Mouse (Mus musculus): ENCODE data around the gene Megf6. TPM values are rescaled to one million over a fixed set of nuclear protein-coding genes. Genes with fewer than 3 reads are reported as not detected.

The Megf6 gene
- total RNA-seq, 2 experiments from 2014 or later, result 18.0 to 19.6 TPM

DNA sequence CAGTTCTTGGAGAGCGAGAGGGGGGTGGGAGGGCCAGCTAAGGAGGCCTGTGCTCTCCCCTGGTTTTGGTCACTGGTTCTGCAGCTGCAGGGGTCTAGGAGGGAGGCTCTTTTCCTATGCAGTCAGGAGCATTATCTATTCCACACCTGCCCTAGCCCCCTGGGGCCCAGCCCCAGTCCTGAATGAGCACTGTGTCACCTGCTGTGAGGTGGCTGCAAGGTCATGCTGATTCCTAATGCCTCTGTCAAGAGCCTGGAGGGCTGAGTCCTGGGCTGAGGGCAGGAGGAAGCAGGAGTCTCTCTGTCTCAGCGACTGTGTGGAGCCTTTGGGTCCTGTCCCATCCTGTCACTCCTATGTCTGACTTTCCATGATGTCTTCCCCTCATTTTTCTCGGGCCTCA lies 39.3 kb downstream of the Megf6 start:
- DNase-seq (ENCODE audit: low spot score in 2 of 2), result no peak

DNA sequence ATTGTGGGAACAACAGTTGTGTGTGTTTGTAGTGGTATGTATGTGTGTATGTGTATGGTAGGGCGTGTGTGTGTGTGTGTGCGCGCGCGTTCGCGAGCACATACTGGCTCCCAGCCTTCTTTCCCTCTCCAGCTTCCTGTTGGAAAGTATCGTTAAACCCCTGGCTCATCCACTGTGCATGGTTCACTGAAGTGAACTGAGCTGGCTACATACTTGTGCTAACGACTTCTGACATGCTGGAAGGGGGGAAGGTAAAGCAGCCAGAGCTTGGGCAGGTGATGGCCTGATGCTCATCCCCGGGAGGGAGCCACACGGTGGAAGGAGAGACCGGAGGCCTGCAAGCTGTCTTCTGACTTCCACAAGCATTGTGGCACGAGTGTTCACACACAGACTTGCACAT lies 40.9 kb downstream of the Megf6 start:
- no peak for DNase-seq (ENCODE audit: low spot score in 2 of 2)

DNA sequence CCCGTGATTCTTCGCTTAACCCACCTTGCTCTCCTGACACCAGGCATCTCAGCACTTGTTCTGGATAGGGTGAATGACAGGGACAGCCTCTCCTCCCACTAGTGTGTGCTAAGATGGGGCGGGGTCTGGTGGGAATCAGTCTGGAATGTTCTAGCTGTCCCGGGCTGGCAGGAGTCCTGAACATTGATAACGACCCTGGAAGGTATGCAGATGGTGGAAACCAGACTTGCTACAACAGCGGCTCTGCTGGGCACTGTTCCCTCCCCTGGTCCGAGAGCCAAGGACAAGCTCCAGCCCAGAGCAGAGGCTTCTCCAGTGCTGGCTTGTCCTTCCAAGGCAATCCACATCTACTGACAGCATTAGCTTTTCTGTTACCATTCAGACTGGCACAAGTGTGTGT lies 43.1 kb downstream of the Megf6 start:
- no peak for DNase-seq (ENCODE audit: low spot score in 2 of 2)

DNA sequence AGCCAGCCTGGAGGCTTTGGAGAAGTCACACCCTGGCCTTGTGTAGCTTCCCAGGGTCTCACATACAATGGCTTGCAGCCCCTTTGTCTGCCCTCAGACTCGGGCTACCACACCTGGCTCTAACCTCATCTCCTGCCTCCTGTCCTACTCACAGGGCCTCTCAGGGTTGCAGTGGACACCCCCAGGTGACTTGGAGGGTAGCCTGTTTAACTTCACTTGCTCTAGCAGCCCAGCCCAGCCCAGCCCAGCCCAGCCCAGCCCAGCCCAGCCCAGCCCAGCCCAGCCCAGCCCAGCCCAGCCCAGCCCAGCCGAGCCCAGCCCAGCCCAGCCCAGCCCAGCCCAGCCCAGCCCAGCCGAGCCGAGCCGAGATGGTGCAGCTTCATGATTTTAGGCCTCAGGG lies 43.5 kb downstream of the Megf6 start:
- no peak for DNase-seq (ENCODE audit: low spot score in 2 of 2)

DNA sequence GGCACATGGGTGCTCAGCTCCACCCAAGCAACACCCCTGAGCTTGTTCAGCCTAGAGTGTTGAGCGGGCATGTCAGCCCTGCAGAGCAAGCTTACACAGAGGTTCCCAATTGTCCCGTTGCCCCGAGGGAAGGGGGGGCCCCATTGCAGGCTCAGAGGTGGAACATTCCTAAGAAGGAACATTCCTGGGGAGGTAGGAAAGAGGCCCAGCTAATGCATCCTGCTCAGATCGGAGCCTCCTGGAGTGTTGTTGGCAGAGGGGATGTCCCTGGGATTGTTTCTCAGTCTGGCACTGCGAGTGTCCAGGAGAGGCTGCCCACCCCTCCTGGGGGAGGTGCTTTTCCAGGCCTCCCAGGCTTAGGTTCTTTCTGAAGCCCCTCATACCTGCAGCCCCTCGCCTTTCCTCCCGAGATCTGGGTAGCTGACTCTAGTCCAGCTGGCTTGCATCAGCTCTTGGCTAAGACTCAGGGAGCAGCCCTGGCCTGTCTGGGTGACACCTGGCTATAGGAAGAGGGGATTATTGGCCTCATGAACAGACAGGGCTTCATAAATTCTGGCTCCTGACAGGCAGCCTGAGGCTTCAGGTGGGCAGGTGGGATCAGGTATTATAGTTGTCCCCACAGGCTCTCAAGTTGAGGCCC lies 47.3 kb downstream of the Megf6 start:
- DNase-seq (ENCODE audit: low spot score in 2 of 2), result no peak

DNA sequence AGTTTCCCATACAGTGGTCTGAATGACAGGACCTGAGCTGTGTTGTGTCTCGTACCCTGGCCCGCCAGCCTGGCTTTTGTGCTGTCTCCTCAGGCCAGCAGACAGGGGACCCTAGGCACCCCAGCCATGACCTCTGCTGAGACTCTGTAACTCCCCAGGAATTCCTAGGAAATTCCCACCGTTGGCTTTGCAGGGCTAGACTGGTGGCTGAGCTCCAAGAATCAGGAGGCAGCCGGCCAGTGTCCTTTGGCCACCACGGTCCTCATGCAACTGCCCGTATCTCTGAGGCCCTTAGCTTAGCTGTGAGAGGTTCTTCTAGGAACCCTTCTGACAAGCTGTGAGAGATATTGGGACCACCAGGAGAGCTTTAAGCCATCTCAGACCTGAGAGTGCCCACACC lies 52.2 kb downstream of the Megf6 start:
- DNase-seq (ENCODE audit: low spot score in 2 of 2), result no peak

DNA sequence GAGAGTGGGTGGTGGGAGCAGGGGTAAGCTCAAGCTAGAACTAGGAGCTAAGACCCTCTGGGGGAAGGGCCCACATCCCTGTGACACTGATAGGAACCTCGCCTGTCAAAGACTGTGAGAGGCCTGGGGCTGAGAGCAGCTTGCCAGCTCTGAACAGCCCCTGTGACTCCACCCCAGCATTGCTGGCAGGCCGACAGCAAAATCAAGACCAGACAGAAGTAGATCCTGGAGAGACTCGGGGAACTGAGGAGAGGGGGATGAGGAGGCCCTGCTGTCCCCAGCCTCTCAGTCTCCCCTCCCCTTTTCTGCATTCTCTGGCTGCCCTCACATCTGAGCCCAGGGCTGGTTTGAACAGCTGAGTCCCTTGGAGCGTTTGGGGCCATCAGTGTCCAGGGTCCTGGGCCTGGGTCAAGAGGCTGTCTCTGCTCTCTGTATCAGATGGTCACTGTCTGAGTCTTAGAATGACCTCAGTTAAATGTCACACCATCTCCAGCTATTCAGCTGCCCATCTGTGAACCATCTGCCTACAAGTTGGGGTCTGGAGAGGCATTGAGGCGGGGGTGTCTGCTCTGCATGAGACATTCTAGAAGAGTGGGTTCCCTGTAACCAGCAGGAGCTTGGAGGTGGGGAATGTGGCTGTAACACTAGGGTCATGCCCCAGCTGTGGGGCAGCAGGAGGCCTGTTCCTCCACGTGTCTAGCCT lies 53.9 kb downstream of the Megf6 start:
- no peak for DNase-seq (ENCODE audit: low spot score in 2 of 2)

DNA sequence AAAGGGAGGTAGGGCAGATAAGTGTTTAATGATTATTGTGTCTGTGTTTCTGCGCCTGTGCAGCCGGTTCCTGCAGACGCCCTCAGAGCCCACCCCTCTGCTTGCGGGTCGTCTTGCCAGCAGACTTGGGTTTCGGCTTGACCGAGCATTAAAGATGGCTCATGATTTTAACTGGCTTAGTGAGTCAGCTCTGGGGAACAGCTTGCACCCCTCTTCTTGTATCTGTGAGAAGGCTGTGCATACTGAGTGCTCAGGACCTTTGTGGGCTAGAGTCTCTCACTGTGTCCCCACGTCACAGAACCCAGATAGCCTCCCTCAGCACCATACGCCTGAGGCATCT lies 54.4 kb downstream of the Megf6 start:
- DNase-seq (ENCODE audit: low spot score in 2 of 2), result no peak

DNA sequence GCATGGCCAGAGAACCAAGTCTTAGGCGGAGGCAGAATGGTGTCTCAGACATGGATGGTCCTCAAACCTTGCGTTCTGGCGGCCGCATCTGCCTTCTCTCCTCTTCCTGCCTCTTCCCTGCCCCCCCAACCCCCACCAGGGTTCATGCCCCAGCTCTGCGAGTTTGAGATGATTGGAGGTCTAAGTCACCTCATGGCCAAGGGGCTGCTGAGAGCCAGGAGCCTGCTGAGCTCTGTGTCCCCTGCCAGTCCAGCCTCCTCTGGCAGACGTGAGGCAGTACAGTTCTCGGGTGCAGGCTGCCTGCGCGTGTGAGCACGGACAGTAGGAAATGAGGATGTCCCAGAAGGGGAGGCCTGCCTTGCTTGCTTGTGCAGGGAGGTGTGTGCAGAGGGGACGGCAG lies 56.1 kb downstream of the Megf6 start:
- no peak for DNase-seq (ENCODE audit: low spot score in 2 of 2)

DNA sequence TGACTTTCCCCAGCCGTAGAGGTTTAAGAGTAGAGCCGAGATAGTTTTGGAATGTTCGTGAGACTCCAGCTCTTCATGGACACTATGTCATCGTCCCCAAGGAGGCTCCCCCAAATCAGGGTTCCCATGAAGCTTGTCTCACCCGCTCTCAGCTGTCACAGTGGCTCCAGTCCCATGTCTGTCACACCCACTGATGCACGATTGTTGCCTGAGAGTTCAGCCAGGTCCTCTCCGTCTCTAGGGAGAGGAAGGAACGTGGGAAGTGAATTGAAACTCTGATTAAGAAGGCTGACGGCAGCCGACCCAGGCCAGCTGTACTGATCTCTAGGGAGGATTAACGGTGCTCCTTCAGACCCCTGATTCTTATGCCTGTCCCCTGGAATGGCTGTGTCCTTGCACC lies 57.8 kb downstream of the Megf6 start:
- no peak for DNase-seq (ENCODE audit: low spot score in 2 of 2)

DNA sequence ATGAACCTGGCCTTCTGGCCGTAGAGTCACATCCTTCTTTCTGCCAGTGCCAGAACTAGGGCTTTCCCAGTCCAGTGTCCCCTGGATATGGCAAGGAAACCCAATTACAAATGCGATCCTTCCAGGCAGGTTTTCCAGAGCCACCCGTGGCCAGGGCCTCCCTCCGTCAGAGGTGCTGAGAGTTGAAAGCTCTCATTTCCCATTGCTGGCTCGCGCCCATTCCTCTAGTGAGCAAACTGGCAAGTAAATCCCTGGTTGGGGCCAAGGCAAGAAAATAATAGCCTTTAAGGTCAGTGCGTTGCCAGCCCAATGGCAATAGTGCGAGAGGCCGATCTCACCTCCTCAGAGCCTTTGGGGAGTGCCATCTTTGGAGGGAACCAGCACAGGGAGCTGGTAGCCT lies 59.0 kb downstream of the Megf6 start:
- DNase-seq (ENCODE audit: low spot score in 2 of 2), result no peak

DNA sequence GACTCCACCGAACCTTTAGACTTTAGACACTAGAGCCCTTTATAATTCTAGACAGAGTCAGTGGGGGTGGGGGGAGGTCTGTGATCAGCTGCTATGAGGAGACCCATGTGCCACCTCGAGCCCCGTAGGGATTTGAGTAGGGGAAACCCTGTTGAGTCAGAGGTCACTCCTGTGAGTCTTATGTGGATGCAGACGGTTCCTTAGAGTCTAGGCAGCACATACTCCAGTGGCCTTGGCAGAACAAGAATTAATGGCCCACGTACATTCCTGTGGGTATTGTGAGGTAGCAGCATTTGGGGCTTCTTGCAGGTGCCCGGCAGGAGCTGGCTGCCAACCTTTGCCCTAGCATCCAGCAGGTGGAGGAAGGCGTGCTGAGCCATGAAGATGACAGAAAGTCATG lies 60.9 kb downstream of the Megf6 start:
- DNase-seq (ENCODE audit: low spot score in 2 of 2), result no peak

DNA sequence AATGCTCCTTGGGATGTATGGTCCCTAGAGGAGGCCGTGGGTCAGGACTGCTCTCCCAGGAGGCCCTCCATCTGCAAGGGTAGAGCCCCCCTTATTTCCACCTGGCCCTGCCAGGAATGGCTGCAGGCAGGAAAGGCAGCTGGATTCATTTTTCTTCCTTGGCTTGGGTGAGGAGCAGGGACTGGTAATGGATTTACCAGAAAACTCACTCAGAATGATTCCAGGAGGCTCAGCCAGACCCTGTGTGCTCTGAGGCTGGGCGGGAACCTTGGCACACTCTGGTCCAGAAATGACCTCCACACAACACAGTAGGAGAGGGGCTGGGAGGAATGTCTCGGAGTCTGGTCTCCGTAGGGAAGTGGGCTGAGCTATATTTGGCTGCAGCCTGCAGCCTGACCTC lies 61.8 kb downstream of the Megf6 start:
- no peak for DNase-seq (ENCODE audit: low spot score in 2 of 2)

DNA sequence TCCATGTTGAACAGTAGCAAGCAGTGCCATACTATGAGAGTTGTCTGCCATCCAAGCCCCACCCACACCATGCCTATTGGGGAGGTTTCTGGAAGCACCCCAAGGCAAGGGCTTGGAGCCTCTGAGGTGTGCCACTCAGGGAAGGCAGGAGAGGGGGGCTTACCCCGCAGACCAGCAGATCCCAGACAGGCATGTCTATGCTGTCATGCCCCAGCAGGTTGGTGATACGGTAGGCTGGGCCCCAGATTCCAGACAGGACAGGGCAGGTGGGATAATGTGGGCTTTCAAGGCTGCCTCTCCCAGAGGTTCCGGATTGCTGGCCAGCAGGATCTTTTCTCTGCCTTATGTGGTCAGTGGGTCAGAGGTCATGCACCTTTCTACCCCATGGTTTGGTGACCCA lies 65.5 kb downstream of the Megf6 start:
- no peak for DNase-seq (ENCODE audit: low spot score in 2 of 2)

DNA sequence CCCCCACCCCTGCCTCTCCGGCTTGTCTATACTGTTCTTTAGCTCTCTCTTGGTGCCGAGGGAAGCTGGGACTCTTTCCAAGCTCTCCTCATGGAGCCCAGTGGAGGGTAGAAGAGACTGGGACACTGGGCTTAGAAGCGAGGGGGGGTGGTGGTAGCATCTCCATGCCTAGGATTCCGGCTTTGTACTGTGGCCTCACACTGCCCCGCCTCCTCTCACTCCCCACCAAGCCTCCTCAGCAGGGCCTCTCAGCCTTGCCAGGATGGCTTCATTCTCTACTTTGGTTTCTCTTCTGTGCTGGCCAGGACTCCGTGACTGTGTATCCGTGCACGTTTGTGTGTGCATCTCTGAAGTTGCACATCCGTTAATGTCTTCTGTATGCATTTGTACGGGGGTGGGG lies 66.4 kb downstream of the Megf6 start:
- DNase-seq (ENCODE audit: low spot score in 2 of 2), result no peak

DNA sequence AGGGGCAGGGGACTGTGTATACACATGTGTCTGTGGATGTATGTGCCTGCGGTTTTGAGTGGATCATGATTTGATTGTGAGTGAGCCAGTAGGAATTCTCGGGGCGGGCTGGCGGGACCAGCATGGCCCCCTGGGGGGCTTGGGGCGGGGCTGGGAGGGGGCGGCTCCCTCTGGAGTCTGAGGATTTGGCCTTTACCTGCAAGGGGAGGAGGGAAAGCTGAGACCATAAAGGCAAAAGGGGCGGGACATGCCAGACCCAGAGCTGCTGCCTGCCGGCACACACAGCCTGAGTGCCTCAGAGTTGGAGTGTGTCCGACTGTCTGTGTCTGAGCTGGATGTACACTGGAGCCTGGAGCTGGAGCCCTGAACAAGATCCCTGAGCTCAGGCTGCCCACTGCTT lies 66.8 kb downstream of the Megf6 start:
- DNase-seq (ENCODE audit: low spot score in 2 of 2), result no peak

DNA sequence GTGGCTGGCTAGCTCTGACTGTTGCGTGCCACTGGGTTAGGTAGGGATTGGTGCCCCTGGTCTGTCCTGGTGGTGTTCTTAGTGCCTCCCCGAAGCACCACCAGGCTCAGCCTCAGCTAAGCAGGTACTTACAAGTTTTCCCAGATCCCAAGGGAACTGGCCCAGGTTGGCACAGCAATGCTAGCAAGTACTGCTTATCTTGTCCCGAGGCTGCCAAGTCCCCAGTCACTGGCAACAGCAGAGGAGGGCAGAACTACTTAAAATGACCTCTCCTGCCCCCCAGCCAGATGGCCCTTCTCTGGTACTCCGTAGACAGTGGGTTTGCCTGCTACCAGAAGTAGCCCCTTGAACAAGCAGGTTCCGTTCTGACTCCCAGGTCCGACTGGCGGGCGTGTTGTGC lies 68.7 kb downstream of the Megf6 start:
- no peak for DNase-seq (ENCODE audit: low spot score in 2 of 2)

DNA sequence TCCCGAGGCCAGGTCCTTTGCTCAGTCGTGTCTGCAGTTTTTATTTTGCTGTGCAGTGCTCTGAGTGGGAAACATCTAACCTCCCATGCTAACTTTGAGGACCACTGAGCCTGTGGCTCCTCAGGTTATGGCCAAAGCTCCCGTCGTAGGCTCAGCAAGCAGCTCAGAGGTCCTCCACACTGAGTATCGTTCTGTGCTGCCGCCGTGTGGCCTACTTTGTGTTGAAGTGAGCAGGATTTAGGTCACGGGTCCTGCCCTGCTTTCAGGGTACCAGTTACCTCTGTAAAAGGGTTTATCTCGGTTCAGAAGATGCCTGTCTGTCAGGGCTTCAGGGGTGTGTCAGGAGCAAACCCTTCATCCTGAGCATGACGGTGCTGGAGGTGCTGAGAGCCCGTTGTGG lies 70.1 kb downstream of the Megf6 start:
- DNase-seq (ENCODE audit: low spot score in 2 of 2), result no peak

DNA sequence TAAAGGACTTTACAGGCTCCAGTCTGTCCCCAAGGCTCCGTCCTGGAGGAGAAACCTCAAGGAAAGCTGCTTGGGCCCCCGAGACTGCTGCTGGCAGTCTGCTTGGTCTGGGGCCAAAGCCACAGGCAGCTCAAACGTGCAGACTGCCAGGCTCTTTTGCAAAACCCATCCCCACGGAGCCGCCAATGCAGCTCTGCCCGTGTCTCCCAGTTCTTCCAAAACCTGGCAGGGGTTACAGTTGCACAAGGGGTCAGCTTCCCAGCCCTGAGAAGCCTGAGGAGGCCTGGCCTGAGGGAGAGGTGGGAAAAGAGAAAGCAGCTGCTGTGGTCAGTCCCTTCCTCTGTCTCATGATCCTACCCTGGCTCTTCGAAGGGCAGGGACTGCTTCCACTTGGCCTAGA lies 74.8 kb downstream of the Megf6 start:
- DNase-seq (ENCODE audit: low spot score in 2 of 2), result no peak

DNA sequence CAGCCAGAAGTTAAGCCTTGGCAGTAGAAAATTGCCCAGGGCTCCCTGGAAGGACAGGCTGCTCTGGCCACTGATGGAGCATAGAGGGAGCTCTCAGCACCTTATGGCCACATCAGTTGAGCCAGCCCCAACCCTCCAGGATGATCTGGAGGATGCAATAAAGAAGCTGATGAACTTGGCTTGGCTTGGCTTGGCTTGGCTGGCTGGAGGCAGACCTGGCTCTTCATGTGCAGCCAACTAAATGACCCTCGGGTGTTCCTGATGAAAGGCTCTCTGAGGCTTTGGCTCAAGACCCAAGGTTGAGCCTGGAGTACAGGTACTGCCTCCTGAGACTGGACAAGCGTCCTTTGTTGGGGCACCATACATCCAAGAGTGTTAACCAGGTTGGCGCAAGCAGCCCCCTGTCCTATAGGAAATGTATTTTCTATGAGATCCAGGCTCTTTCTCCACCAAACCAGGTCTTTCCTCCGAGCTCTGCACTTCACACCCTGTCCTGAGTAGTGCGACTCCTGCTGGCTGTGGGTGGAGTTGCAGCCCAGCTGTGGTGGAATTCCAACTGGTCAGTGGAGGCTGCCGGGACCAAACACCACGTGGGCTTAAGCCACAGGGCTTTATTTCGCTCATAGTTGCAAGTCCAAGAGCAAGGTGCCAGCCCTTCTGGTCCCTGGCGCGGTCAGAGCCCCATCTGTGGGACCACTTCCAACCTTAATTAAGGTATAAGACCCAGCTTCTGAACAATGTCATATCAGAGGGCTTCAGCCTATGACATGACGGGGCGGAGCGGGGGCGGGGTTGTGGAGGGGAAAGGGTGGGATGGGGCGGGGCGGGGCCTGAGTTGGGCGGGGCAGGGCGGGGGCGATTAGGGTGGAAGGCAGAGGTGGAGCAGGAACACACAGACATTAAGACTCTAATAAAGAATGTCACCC lies 75.8 kb downstream of the Megf6 start:
- DNase-seq (ENCODE audit: low spot score in 2 of 2), result peak; percentile 43 to 55

DNA sequence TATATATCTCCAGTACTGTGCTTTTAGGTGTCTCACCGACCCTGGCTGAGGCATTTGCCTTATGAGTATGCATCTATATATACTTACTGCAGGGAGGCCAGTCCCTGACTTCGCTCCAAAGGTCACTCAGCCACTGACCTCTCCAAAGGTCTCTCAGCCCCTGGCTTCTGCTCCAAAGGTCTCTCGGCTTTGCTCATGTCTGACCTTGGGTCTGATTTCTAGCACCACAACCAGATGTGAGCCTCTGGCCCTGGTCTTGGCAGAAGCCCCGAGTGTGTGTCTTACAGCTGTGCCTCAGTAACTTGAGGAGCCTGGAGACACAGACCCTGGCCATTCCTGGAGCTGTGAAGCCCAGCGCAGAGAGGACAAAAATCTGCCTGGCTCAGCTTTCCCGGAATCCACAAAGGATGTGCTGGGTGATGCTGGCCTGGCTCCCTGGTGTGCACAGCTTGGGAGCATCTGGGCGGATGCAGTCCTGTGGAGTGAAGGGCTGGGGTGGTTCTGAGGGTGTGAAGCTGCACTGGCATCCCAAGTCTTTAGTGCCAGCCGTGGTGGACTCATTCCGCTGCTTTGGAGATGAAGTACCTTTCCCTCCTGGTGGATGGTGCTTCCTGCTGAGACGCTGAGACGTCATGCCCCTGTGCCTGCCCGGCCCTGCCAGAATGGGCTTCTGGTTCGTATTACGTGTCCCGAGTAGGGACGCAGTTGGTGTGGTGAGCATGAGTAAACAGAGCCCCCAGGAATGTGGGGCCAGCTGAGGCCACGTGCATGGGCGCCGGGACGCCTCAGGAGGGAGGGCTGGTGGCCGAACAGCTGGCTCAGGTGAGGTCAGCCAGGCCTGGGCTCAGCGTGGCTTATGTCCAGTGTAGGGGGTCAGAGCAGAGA lies 76.9 kb downstream of the Megf6 start:
- no peak for DNase-seq (ENCODE audit: low spot score in 2 of 2)

Data from adrenal gland, postnatal 4 days (tissue).